Mouse (Mus musculus) C2C12 (cell line): ENCODE results near the gene Fam131a.

Experiments used
- CEBPB ChIP-seq: IDR thresholded peaks from one replicate; pipeline ENCODE4 v1.6.1; 2011; ENCODE audit warnings: low read depth, mild to moderate bottlenecking, control low read depth, moderate library complexity
- CTCF ChIP-seq: IDR thresholded peaks from one replicate; pipeline ENCODE4 v1.5.1; 2011; ENCODE audit not compliant: control insufficient read depth, insufficient read depth, insufficient read length
- FOSL1 ChIP-seq: IDR thresholded peaks from one replicate; pipeline ENCODE4 v1.8.0; 2011; ENCODE audit warnings: mild to moderate bottlenecking, low read length; ENCODE audit not compliant: poor library complexity, insufficient read depth, severe bottlenecking
- MAX ChIP-seq: IDR thresholded peaks from one replicate; pipeline ENCODE4 v1.6.1; 2011; ENCODE audit warnings: mild to moderate bottlenecking, control low read depth
- MYOD1 ChIP-seq: IDR thresholded peaks from one replicate; pipeline ENCODE4 v1.6.1; 2011; ENCODE audit warnings: low read depth; ENCODE audit not compliant: control insufficient read depth, insufficient read length
- MYOG ChIP-seq: IDR thresholded peaks from one replicate; pipeline ENCODE4 v1.6.1; 2011; ENCODE audit not compliant: control insufficient read depth, insufficient read length; ENCODE audit errors: extremely low read depth
- USF1 ChIP-seq: IDR thresholded peaks from one replicate; pipeline ENCODE4 v1.6.1; 2011; ENCODE audit warnings: low read depth, mild to moderate bottlenecking, control low read depth, moderate library complexity

- no peak for TF ChIP-seq MYOG
- TF ChIP-seq CTCF = no peak
- no peak for TF ChIP-seq USF1
- no peak for TF ChIP-seq MAX
- no peak for TF ChIP-seq MYOD1
- no peak for TF ChIP-seq FOSL1
- no peak for TF ChIP-seq CEBPB
Measured at GRCm38 (mm10) chr16:20653315-20653714, 39.7 kb upstream of the Fam131a start.
